ENCODE assay signal across 19 mouse cellular contexts in the genomic region with DNA sequence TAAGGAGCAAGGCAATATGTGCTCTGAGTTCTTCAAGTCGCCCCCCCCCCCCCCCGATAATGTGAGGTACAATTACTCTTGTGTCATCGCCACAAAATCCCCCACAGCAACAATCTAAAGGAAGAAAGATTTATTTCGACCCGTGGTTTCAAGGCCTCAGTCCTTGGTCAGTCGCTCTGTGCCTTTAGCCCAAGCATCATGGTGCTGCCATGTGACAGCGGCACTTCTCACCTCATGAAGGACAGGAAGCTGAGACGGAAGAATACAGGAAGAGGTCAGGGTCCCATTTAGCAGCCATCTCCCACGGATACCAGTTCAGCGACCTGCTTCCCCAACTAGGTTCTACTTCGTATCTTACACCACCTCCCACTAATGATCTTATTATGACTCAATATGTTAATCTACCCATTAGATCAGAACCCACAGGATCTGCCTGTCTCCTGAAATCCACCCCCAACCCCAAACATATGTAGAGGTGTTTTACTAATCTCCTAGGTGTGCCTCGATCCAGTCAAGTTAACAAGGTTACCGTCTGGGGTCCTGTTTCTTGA. TPM values are rescaled to one million over a fixed set of nuclear protein-coding genes. Genes with fewer than 3 reads are reported as not detected.
A peak's percentile ranks its signal among the peaks of the same experiment; 100 is the strongest.
DNase-seq lines count a peak whose midpoint lies in the region; ATAC-seq lines count a peak whose summit lies in the region.
"Had no signal": no experiment of that assay in that cellular context is flagged by ENCODE, and none has a peak within 500 bp of the region (broad histone marks: within the 10 kb centered on the region; RNA-seq: fewer than 3 reads in every experiment).

No protein-coding gene starts in this region.

- whole genome bisulfite sequencing in kidney, embryonic 16.5 days: 82% methylated on average over 13 of the region's 13 CpGs
- 90% methylated on average over 13 of the region's 13 CpGs for WGBS in hindbrain, embryonic 11.5 days

- no peak overlapping the region for H3K4me2 ChIP-seq in kidney, embryonic 16.5 days (replicated peaks; ENCODE audit: low read depth, low read length)
- no peak overlapping the region for H3K4me2 ChIP-seq in hindbrain, embryonic 11.5 days (replicated peaks; ENCODE audit: low read depth, low read length)
- H3K4me2 ChIP-seq: embryonic facial prominence, embryonic 12.5 days; forebrain, embryonic 12.5 days; heart, embryonic 13.5 days; hindbrain, embryonic 12.5 days; intestine, embryonic 15.5 days had no signal

- peak; percentile 66 for ATAC-seq in CD4-positive, CD25-positive, alpha-beta regulatory T cell, adult 4 months
- ATAC-seq in inflammation-experienced regulatory T-cells, adult 6 months: peak; percentile 56
- no peak for ATAC-seq in kidney, embryonic 16.5 days (ENCODE audit: low FRiP score, low TSS enrichment)
- no peak for ATAC-seq in hindbrain, embryonic 11.5 days (ENCODE audit: low FRiP score)
- ATAC-seq: forebrain, embryonic 16.5 days; hindbrain, embryonic 16.5 days; intestine, embryonic 15.5 days; Patski had no signal

- no peak overlapping the region for H3K27ac ChIP-seq in kidney, embryonic 16.5 days (ENCODE audit: low read length)
- no peak overlapping the region for H3K27ac ChIP-seq in hindbrain, embryonic 11.5 days (ENCODE audit: low read depth, low read length)
- H3K27ac ChIP-seq: embryonic facial prominence, embryonic 12.5 days; forebrain, embryonic 12.5 days; heart, embryonic 13.5 days; hindbrain, embryonic 12.5 days; intestine, embryonic 15.5 days had no signal

- H3K4me1 ChIP-seq in kidney, embryonic 16.5 days (ENCODE audit: insufficient read depth, low read length): no peaks in the 10 kb centered on the region
- H3K4me1 ChIP-seq in hindbrain, embryonic 11.5 days (replicated peaks; ENCODE audit: control insufficient read depth, insufficient read depth, low read length): no peaks in the 10 kb centered on the region
- H3K4me1 ChIP-seq: embryonic facial prominence, embryonic 12.5 days; forebrain, embryonic 12.5 days; intestine, embryonic 15.5 days had no signal

- no peaks in the 10 kb centered on the region for H3K27me3 ChIP-seq in kidney, embryonic 16.5 days (ENCODE audit: insufficient read depth, low read length)
- H3K27me3 ChIP-seq in hindbrain, embryonic 11.5 days (ENCODE audit: control insufficient read depth, insufficient read depth, low read length): no peaks in the 10 kb centered on the region
- H3K27me3 ChIP-seq: embryonic facial prominence, embryonic 12.5 days; forebrain, embryonic 12.5 days; intestine, embryonic 15.5 days; Patski had no signal

- H3K9ac ChIP-seq in kidney, embryonic 16.5 days (replicated peaks; ENCODE audit: low read length): no peak overlapping the region
- no peak overlapping the region for H3K9ac ChIP-seq in hindbrain, embryonic 11.5 days (ENCODE audit: low read depth, low read length)
- H3K9ac ChIP-seq: embryonic facial prominence, embryonic 12.5 days; forebrain, embryonic 12.5 days; heart, embryonic 13.5 days; hindbrain, embryonic 12.5 days; intestine, embryonic 15.5 days had no signal

- no peak overlapping the region for H3K4me3 ChIP-seq in kidney, embryonic 16.5 days (ENCODE audit: low read length)
- no peak overlapping the region for H3K4me3 ChIP-seq in hindbrain, embryonic 11.5 days (ENCODE audit: low read depth, low read length)
- H3K4me3 ChIP-seq: embryonic facial prominence, embryonic 12.5 days; forebrain, embryonic 12.5 days; heart, embryonic 13.5 days; hindbrain, embryonic 12.5 days; intestine, embryonic 15.5 days had no signal

- no peaks in the 10 kb centered on the region for H3K36me3 ChIP-seq in kidney, embryonic 16.5 days (ENCODE audit: insufficient read depth, low read length)
- no peaks in the 10 kb centered on the region for H3K36me3 ChIP-seq in hindbrain, embryonic 11.5 days (ENCODE audit: control insufficient read depth, insufficient read depth, low read length)
- H3K36me3 ChIP-seq: embryonic facial prominence, embryonic 12.5 days; forebrain, embryonic 12.5 days; intestine, embryonic 15.5 days had no signal

- peak; percentile 26 for DNase-seq in CD4-positive helper T cell, adult 2 months (ENCODE audit: low read depth, low spot score)
- DNase-seq in R1 (ENCODE audit: low read depth, low spot score): peak; percentile 65
- DNase-seq in frontal cortex, postnatal 25 days (ENCODE audit: low spot score in 2 of 2): no peak
- DNase-seq in hindbrain, embryonic 11.5 days (ENCODE audit: low spot score): no peak
- DNase-seq: B cell, adult 2 months; cerebellum, adult 11 months; cerebellum, adult 9-10 months; kidney, adult 2 months had no signal

- no peaks in the 10 kb centered on the region for H3K9me3 ChIP-seq in kidney, embryonic 16.5 days (ENCODE audit: low read length)
- H3K9me3 ChIP-seq in hindbrain, embryonic 11.5 days (ENCODE audit: control insufficient read depth, low read length): no peaks in the 10 kb centered on the region
- H3K9me3 ChIP-seq: embryonic facial prominence, embryonic 12.5 days; forebrain, embryonic 12.5 days; heart, embryonic 13.5 days; hindbrain, embryonic 12.5 days; intestine, embryonic 15.5 days had no signal

RNA-seq across cellular contexts. Expression of a gene that starts 28.4 kb away (rescaled TPM):
- polyA plus RNA-seq in CD4-positive, CD25-positive, alpha-beta regulatory T cell, adult 4 months (2017; shearing (Covaris generic)): 10 to 100 TPM; 10.7 to 13.2 TPM
- 10 to 100 TPM; 10.6 to 12.3 (median 10.6) TPM for polyA plus RNA-seq in inflammation-experienced regulatory T-cells, adult 6 months (2017; shearing (Covaris generic))
- polyA plus RNA-seq in kidney, embryonic 16.5 days (2015; fragmentation: Nextera tagmentation; extraction: Ambion mirVana): 14.0 and 14.9 TPM in 2 replicates
- 15.1 and 20.4 TPM in 2 replicates for polyA plus RNA-seq in hindbrain, embryonic 11.5 days (2014; fragmentation: Nextera tagmentation; extraction: Ambion mirVana)

RNA-seq across cellular contexts. Expression of a gene that starts 28.5 kb away (rescaled TPM):
- polyA plus RNA-seq in CD4-positive, CD25-positive, alpha-beta regulatory T cell, adult 4 months (2017; shearing (Covaris generic)): 1 to 10 TPM; 6.6 to 8.6 TPM
- 1 to 10 TPM; 6.1 to 7.6 (median 7.1) TPM for polyA plus RNA-seq in inflammation-experienced regulatory T-cells, adult 6 months (2017; shearing (Covaris generic))
- 16.8 and 17.5 TPM in 2 replicates for polyA plus RNA-seq in kidney, embryonic 16.5 days (2015; fragmentation: Nextera tagmentation; extraction: Ambion mirVana)
- 17.1 and 18.4 TPM in 2 replicates for polyA plus RNA-seq in hindbrain, embryonic 11.5 days (2014; fragmentation: Nextera tagmentation; extraction: Ambion mirVana)

Comparison
In these comparisons a context has a peak if more than half of its experiments do, and no peak if none do; other contexts are left out.
1. DNase-seq: peak in CD4-positive helper T cell, adult 2 months (single experiment) and R1 (single experiment); none in frontal cortex, postnatal 25 days (0 of 2) and hindbrain, embryonic 11.5 days (single experiment).
2. ATAC-seq: peak in CD4-positive, CD25-positive, alpha-beta regulatory T cell, adult 4 months (single experiment) and inflammation-experienced regulatory T-cells, adult 6 months (single experiment); none in kidney, embryonic 16.5 days (single experiment) and hindbrain, embryonic 11.5 days (single experiment).